Mouse (Mus musculus) ES-CJ7 (cell line): ENCODE results near the gene Mrpl46.

Experiments
- DNase-seq: peaks from one replicate; pipeline ENCODE4 v3.0.0; 2011; ENCODE audit warnings: low read depth, low spot score

Mrpl46 gene

GRCm38 (mm10) chr7:78767929-78768531, 15.3 kb downstream of the Mrpl46 start:
- DNase-seq = no peak

GRCm38 (mm10) chr7:78766019-78766683, 17.2 kb downstream of the Mrpl46 start:
- DNase-seq = peak; percentile 80

- no peak for DNase-seq
Observed at GRCm38 (mm10) chr7:78765215-78765631, 18.1 kb downstream of the Mrpl46 start.

GRCm38 (mm10) chr7:78763801-78764200, 19.5 kb downstream of the Mrpl46 start:
- DNase-seq = no peak

- no peak for DNase-seq
Observed at GRCm38 (mm10) chr7:78754458-78755000, 28.8 kb downstream of the Mrpl46 start.

- DNase-seq = no peak
Observed at GRCm38 (mm10) chr7:78753752-78754457, 29.4 kb downstream of the Mrpl46 start.

GRCm38 (mm10) chr7:78752961-78753360, 30.4 kb downstream of the Mrpl46 start:
- no peak for DNase-seq

- no peak for DNase-seq
Observed at GRCm38 (mm10) chr7:78743731-78744385, 39.5 kb downstream of the Mrpl46 start.

- DNase-seq = no peak
Observed at GRCm38 (mm10) chr7:78739351-78740000, 43.9 kb downstream of the Mrpl46 start.

- DNase-seq = no peak
Observed at GRCm38 (mm10) chr7:78737614-78738210, 45.6 kb downstream of the Mrpl46 start, which contains the start of gene Ntrk3. Ntrk3 (minus strand) TSS chr7:78738012.

GRCm38 (mm10) chr7:78737196-78737595, 46.1 kb downstream of the Mrpl46 start:
- no peak for DNase-seq

GRCm38 (mm10) chr7:78731391-78731790, 51.9 kb downstream of the Mrpl46 start:
- no peak for DNase-seq
